Mouse (Mus musculus): Measurements from ENCODE around the gene Rpusd3. TPM values are rescaled to one million over a fixed set of nuclear protein-coding genes. Genes with fewer than 3 reads are reported as not detected.

The Rpusd3 gene
- total RNA-seq, 2 experiments from 2014 or later = 8.0 to 9.7 TPM

DNA sequence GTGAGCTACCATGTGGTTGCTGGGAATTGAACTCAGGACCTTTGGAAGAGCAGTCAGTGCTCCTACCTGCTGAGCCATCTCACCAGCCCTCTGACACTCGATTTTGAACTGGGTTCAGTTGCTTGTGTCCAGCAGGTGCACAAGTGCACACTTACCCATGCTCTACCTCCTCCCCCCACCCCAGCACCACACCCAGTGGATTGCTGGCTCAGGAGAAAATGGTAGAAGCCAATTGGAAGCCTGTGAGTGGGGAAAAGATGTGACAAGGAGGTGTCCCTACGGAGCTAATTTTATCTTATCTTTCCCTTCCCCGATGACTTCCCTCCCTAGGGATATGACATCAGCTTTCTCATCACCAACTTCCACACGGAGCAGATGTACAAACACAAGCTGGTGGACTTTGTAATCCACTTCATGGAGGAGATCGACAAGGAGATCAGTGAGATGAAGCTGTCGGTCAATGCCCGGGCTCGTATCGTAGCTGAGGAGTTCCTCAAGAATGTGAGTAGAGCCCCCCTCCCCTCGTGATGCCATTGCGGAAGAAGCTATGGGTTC is 33.9 kb downstream of the Rpusd3 start:
- no peak for DNase-seq

DNA sequence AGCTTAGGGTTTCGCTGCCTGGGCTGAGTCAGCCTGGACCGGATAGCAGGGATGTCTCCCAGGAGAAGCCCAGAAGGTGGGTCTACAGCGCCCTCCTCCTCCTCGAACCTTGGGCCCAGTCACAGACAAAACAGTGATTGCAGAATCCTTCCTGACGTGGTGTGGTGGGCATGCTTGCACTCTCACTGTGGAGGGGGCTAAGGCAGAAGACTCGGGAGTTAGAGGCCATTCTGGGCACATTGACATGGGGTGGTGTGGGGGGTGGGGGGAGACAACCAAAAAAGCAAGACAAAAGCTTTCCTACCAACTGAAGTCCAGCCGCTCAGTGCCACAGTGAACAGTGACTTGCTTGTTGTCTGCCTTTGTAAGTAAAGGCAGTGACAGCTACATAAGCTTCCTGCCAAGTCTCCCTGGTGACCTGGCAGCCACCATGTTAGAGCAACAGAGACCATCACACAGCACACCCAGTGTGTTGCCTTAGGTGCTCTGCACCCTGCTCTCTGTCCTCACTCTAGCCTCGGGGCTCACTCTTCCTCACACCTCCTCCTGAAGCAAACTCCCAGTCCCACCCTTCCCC is 34.7 kb downstream of the Rpusd3 start:
- DNase-seq = no peak

DNA sequence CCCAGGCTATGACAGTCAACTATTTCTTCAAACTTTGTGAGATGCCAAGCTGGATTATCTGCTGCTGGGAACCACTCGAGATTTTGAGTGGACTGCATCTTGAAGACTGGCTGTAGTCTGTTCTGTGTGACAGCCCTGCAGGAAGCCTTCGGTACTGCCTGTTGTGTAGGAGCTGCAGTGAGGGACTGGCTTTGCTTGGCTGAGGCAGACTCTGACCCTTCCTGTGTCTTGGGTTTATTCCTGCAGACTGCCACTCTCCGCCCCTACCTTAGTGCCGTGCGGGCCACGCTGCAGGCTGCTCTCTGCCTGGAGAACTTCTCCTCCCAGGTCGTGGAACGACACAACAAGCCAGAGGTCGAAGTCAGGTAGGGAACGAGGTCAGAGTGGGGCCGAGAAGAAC is 38.7 kb downstream of the Rpusd3 start:
- DNase-seq = no peak

DNA sequence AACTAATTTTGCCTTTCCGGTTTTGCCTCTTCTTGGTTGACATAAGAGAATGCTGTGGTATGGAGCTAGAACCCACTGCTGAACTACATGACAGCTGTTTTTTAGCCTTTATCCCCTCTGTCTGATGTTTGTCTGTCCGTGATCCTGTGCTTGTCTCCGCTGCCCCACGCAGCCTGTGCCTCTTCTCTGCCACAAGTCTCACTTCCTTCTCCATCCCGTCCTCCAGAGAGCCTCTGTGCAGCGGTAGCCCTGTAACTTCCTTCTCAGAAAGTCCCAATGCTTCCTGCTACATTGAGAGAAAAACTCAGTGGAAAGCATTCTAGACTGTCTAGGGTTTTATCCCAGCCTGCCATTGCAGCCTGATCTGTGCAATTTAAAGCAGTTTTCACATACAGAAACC is 39.9 kb downstream of the Rpusd3 start:
- DNase-seq = no peak

DNA sequence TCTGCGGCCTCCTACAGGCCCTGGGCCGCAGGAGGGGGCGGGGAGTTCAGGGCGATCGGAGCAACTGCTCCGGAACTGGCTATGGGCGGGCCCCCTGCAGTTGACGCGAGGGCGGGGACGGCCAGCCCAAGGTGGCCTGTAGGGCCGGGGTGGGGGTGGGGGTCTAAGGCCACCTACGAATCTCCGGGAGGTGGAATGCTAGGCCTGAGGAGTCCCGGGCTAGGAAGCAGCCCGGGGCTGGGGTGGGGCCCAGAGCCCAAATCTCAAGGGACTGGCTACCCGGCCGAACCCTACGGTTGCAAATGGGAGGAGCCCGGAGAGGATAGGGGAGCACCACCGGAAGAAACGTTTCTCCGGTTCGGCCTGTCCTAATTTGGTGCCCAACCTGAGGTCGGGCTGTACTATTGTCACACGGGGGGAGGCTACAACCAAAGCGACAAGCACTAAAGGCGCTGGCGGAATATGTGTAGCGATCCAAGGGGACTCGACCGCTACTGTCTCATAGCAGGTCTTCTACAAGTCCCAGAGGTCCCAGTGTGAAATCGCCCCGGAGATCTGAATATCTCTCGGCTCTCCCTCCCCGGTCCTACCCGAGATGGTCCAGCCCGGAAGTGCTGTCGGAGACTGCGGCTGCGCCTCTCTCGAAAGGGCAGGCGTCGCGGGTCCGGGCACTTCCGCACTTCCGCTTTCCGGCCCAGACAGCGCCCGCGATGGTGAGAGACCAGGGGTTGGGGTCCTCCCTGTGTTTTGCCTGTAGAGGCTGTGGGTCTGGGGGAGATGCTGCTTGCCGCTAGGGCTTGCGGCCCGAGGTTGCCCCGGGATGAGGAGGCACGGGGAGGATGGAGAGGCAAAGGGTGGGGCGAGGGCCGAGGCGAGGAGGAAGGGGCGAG is 41.4 kb downstream of the Rpusd3 start, which contains the start of the genes Tada3 and Arpc4:
TSS of gene Tada3 (minus strand) at position 388 of the 890 bp plus-strand sequence.
TSS of gene Arpc4 (plus strand) at position 620 of the 890 bp plus-strand sequence.
- peak; percentile 91 for DNase-seq

GRCm38 (mm10) chr6:113377172-113377495 is 42.0 kb downstream of the Rpusd3 start:
- no peak for DNase-seq

GRCm38 (mm10) chr6:113373491-113373890 is 45.6 kb downstream of the Rpusd3 start:
- DNase-seq = no peak

- DNase-seq = no peak
These were observed 48.8 kb downstream of the Rpusd3 start for GRCm38 (mm10) chr6:113370194-113370929.

GRCm38 (mm10) chr6:113368577-113368976 is 50.6 kb downstream of the Rpusd3 start:
- no peak for DNase-seq

- DNase-seq = no peak
These were observed 51.0 kb downstream of the Rpusd3 start for GRCm38 (mm10) chr6:113368124-113368523.

GRCm38 (mm10) chr6:113367574-113367973 is 51.6 kb downstream of the Rpusd3 start:
- no peak for DNase-seq

- no peak for DNase-seq
These were observed 52.5 kb downstream of the Rpusd3 start for GRCm38 (mm10) chr6:113366639-113367038.

Small RNA genes lying within 50 kb of the gene (microRNA-seq; reads per million reads assigned to microRNA genes)
- gene Gm24387 (ENCODE audit: borderline replicate concordance in 2 of 2) = 0 reads per million in 2 experiments

Other genes starting within 250 kb of the Rpusd3 start
- gene Lhfpl4, start 224.0 kb downstream of the Rpusd3 start, total RNA-seq (2021) = under 1 TPM; 0.38 to 0.54 TPM
- 10 to 100 TPM; 13.2 to 14.5 TPM for gene Mtmr14, start 181.5 kb downstream of the Rpusd3 start, total RNA-seq (2021)
- not detected for gene Cpne9, start 137.0 kb downstream of the Rpusd3 start, total RNA-seq (2021)
- gene Brpf1, start 112.2 kb downstream of the Rpusd3 start, total RNA-seq (2021) = 1 to 10 TPM; 7.8 to 8.3 TPM
- 1 to 10 TPM; 4.0 to 6.0 TPM for gene Ogg1, start 92.4 kb downstream of the Rpusd3 start, total RNA-seq (2021)
- 10 to 100 TPM; 29.7 to 36.4 TPM for gene Camk1, start 75.4 kb downstream of the Rpusd3 start, total RNA-seq (2021)
- gene Tada3, start 41.5 kb downstream of the Rpusd3 start, total RNA-seq (2021) = 10 to 100 TPM; 14.0 to 14.4 TPM
- 10 to 100 TPM; 48.4 to 55.3 TPM for gene Arpc4, start 41.2 kb downstream of the Rpusd3 start, total RNA-seq (2021)
- gene Ttll3, start 30.1 kb downstream of the Rpusd3 start, total RNA-seq (2021) = 1 to 10 TPM; 1.6 to 1.7 TPM
- gene Cidec, start 16.4 kb upstream of the Rpusd3 start, total RNA-seq (2021) = 10 to 100 TPM in 1 of 2 experiments, 1 to 10 TPM in 1; 1.1 to 67.8 TPM
- 10 to 100 TPM; 27.6 to 29.8 TPM for gene Jagn1, start 23.2 kb upstream of the Rpusd3 start, total RNA-seq (2021)
- under 1 TPM in 1 of 2 experiments, not detected in 1; 0.16 TPM for gene Il17re, start 39.1 kb upstream of the Rpusd3 start, total RNA-seq (2021)
- 1 to 10 TPM; 6.0 to 8.0 TPM for gene Il17rc, start 52.1 kb upstream of the Rpusd3 start, total RNA-seq (2021)
- 10 to 100 TPM; 39.3 to 50.6 TPM for gene Creld1, start 64.0 kb upstream of the Rpusd3 start, total RNA-seq (2021)
- under 1 TPM in 1 of 2 experiments, not detected in 1; 0.08 TPM for gene Prrt3, start 82.6 kb upstream of the Rpusd3 start, total RNA-seq (2021)
- 10 to 100 TPM; 50.3 to 66.7 TPM for gene Emc3, start 112.3 kb upstream of the Rpusd3 start, total RNA-seq (2021)
- gene Fancd2, start 112.3 kb upstream of the Rpusd3 start, total RNA-seq (2021) = under 1 TPM; 0.41 to 0.56 TPM
- gene Fancd2os, start 181.4 kb upstream of the Rpusd3 start, total RNA-seq (2021) = not detected
- 10 to 100 TPM; 37.1 to 40.7 TPM for gene Brk1, start 185.4 kb upstream of the Rpusd3 start, total RNA-seq (2021)
- gene Vhl, start 204.6 kb upstream of the Rpusd3 start, total RNA-seq (2021) = 1 to 10 TPM; 4.4 to 6.2 TPM
- gene Irak2, start 219.1 kb upstream of the Rpusd3 start, total RNA-seq (2021) = 1 to 10 TPM; 3.0 to 4.7 TPM

Data from gastrocnemius, postnatal 25 days (tissue).